Mouse (Mus musculus) hindbrain, embryonic 11.5 days (tissue): ENCODE measurements around the gene Gpr135. TPM values are rescaled to one million over a fixed set of nuclear protein-coding genes. Genes with fewer than 3 reads are reported as not detected.
"Not testable (repeated sequence)": the region's sequence is repeated elsewhere in the genome, so short reads cannot be mapped to it uniquely, and the experiment has no call there.

Experiments
- ATAC-seq: fragments of 200-750 bp; cut with Nextera tagmentation; 2 replicates; pipeline ENCODE4 v1.8.0; 2017; ENCODE audit warnings: mild to moderate bottlenecking, moderate TSS enrichment, moderate library complexity; ENCODE audit not compliant: low FRiP score
- DNase-seq: peaks from one replicate; pipeline ENCODE4 v3.0.0-alpha.2; 2015; ENCODE audit warnings: low spot score
- H3K27ac ChIP-seq: fragments of 300-500 bp; sonication (generic); 2 replicates; pipeline ENCODE4 v1.5.1; 2014; ENCODE audit warnings: mild to moderate bottlenecking, low read depth, low read length
- H3K27me3 ChIP-seq: fragments of 300-500 bp; sonication (generic); 2 replicates; pipeline ENCODE4 v1.6.1; 2014; ENCODE audit warnings: mild to moderate bottlenecking, low read length, moderate library complexity, mixed read lengths; ENCODE audit not compliant: control insufficient read depth, insufficient read depth
- H3K36me3 ChIP-seq: fragments of 300-500 bp; sonication (generic); 2 replicates; pipeline ENCODE4 v1.6.1; 2014; ENCODE audit warnings: mild to moderate bottlenecking, low read length, moderate library complexity, mixed read lengths; ENCODE audit not compliant: control insufficient read depth, insufficient read depth
- H3K4me1 ChIP-seq: fragments of 300-500 bp; sonication (generic); replicated peaks from 2 replicates; pipeline ENCODE4 v1.6.1; 2014; ENCODE audit warnings: low read length, mixed read lengths; ENCODE audit not compliant: control insufficient read depth, insufficient read depth
- H3K4me2 ChIP-seq: fragments of 300-500 bp; sonication (generic); replicated peaks from 2 replicates; pipeline ENCODE4 v1.6.1; 2014; ENCODE audit warnings: mild to moderate bottlenecking, low read depth, low read length
- H3K4me3 ChIP-seq: fragments of 300-500 bp; sonication (generic); 2 replicates; pipeline ENCODE4 v1.5.1; 2014; ENCODE audit warnings: low read depth, low read length
- H3K9ac ChIP-seq: fragments of 300-500 bp; sonication (generic); 2 replicates; pipeline ENCODE4 v1.6.1; 2014; ENCODE audit warnings: low read depth, low read length
- H3K9me3 ChIP-seq: fragments of 300-500 bp; sonication (generic); 2 replicates; pipeline ENCODE4 v1.6.1; 2016; ENCODE audit warnings: low read length; ENCODE audit not compliant: control insufficient read depth
- WGBS: fragments of 180-500 bp; shearing (Covaris S2); extraction: QIAGEN DNeasy Blood & Tissue Kit; methylation state at CpG from one replicate; pipeline ENCODE4 v1.1.7; 2014; 5-methylcytosine and 5-hydroxymethylcytosine counted together
- polyA plus RNA-seq: library from polyadenylated mRNA; unstranded; fragments of >200 nt; fragmentation: Nextera tagmentation; extraction: Ambion mirVana; gene quantifications from 2 replicates; pipeline ENCODE4 v1.2.1, GENCODE M21; 2014

Gene Gpr135
- polyA plus RNA-seq, 1 experiment from 2014 or later: 1.1 TPM

GRCm38 (mm10) chr12:72069626-72070326, 1.1 kb downstream of the Gpr135 start:
- H3K27me3 ChIP-seq: peaks cover 5% of the 10 kb centered on the region; the same call in 1 of the 2 replicates
- peak overlapping the region; percentile 65 for H3K27ac ChIP-seq
- peak overlapping the region; percentile 71 for H3K9ac ChIP-seq
- WGBS: 3% methylated on average over 40 of the region's 40 CpGs
- no peaks in the 10 kb centered on the region for H3K36me3 ChIP-seq
- H3K4me2 ChIP-seq: peak overlapping the region; percentile 99
- DNase-seq (no peak), ATAC-seq (peak; percentile 29)
- H3K4me3 ChIP-seq: peak overlapping the region; percentile 65
- H3K9me3 ChIP-seq: no peaks in the 10 kb centered on the region
- H3K4me1 ChIP-seq: peaks cover 5% of the 10 kb centered on the region; the same call in 1 of the 2 replicates

GRCm38 (mm10) chr12:72057780-72058179, 13.1 kb downstream of the Gpr135 start:
- no peak for DNase-seq
- H3K36me3 ChIP-seq: no peaks in the 10 kb centered on the region
- H3K27ac ChIP-seq: no peak overlapping the region
- ATAC-seq: no peak
- 92% methylated on average over 1 of the region's 1 CpGs for WGBS
- no peak overlapping the region for H3K4me2 ChIP-seq
- H3K27me3 ChIP-seq: no peaks in the 10 kb centered on the region
- no peaks in the 10 kb centered on the region for H3K9me3 ChIP-seq
- no peak overlapping the region for H3K4me3 ChIP-seq
- no peaks in the 10 kb centered on the region for H3K4me1 ChIP-seq
- H3K9ac ChIP-seq: no peak overlapping the region

GRCm38 (mm10) chr12:72053851-72054250, 17.1 kb downstream of the Gpr135 start:
- Histone ChIP-seq H3K9me3 (no peaks in the 10 kb centered on the region), H3K4me1 (no peaks in the 10 kb centered on the region), H3K4me3 (no peak overlapping the region), H3K27ac (no peak overlapping the region), H3K4me2 (no peak overlapping the region), H3K27me3 (no peaks in the 10 kb centered on the region), H3K9ac (no peak overlapping the region), H3K36me3 (no peaks in the 10 kb centered on the region)
- DNase-seq (no peak), ATAC-seq (no peak)
- 52% methylated on average over 6 of the region's 6 CpGs for WGBS

GRCm38 (mm10) chr12:72053303-72053702, 17.6 kb downstream of the Gpr135 start:
- no peak overlapping the region for H3K4me3 ChIP-seq

GRCm38 (mm10) chr12:72052571-72052970, 18.4 kb downstream of the Gpr135 start:
- no peak for DNase-seq

More at GRCm38 (mm10) chr12:72053303-72053702, 17.6 kb downstream of the Gpr135 start:
- no peak overlapping the region for H3K27ac ChIP-seq
- DNase-seq (peak; percentile 52), ATAC-seq (no peak)
- H3K27me3 ChIP-seq: no peaks in the 10 kb centered on the region
- WGBS: 50% methylated on average over 6 of the region's 6 CpGs
- H3K9ac ChIP-seq: no peak overlapping the region
- no peak overlapping the region for H3K4me2 ChIP-seq
- no peaks in the 10 kb centered on the region for H3K4me1 ChIP-seq
- H3K36me3 ChIP-seq: no peaks in the 10 kb centered on the region
- no peaks in the 10 kb centered on the region for H3K9me3 ChIP-seq

GRCm38 (mm10) chr12:72050821-72051220, 20.1 kb downstream of the Gpr135 start:
- no peaks in the 10 kb centered on the region for H3K9me3 ChIP-seq
- no peak overlapping the region for H3K4me2 ChIP-seq
- no peak overlapping the region for H3K9ac ChIP-seq
- DNase-seq (no peak), ATAC-seq (no peak)
- WGBS: 83% methylated on average over 4 of the region's 4 CpGs
- no peaks in the 10 kb centered on the region for H3K27me3 ChIP-seq
- H3K4me3 ChIP-seq: no peak overlapping the region
- no peaks in the 10 kb centered on the region for H3K4me1 ChIP-seq
- H3K27ac ChIP-seq: no peak overlapping the region
- H3K36me3 ChIP-seq: no peaks in the 10 kb centered on the region

More at GRCm38 (mm10) chr12:72052571-72052970, 18.4 kb downstream of the Gpr135 start:
- no peaks in the 10 kb centered on the region for H3K9me3 ChIP-seq
- no peaks in the 10 kb centered on the region for H3K4me1 ChIP-seq
- no peaks in the 10 kb centered on the region for H3K27me3 ChIP-seq
- no peak overlapping the region for H3K27ac ChIP-seq
- ATAC-seq: no peak
- no peaks in the 10 kb centered on the region for H3K36me3 ChIP-seq
- no peak overlapping the region for H3K4me3 ChIP-seq
- H3K9ac ChIP-seq: no peak overlapping the region
- 83% methylated on average over 6 of the region's 6 CpGs for WGBS
- H3K4me2 ChIP-seq: no peak overlapping the region

- H3K9ac ChIP-seq, H3K4me3 ChIP-seq, DNase-seq, H3K27ac ChIP-seq, H3K27me3 ChIP-seq, H3K36me3 ChIP-seq, ATAC-seq, H3K4me2 ChIP-seq, H3K4me1 ChIP-seq, H3K9me3 ChIP-seq: not testable (repeated sequence)
- WGBS: 94% methylated on average over 5 of the region's 5 CpGs
These were observed 20.8 kb downstream of the Gpr135 start for GRCm38 (mm10) chr12:72050156-72050555.

GRCm38 (mm10) chr12:72047513-72047912, 23.4 kb downstream of the Gpr135 start:
- Histone ChIP-seq H3K9me3 (no peaks in the 10 kb centered on the region), H3K4me2 (no peak overlapping the region), H3K9ac (no peak overlapping the region), H3K36me3 (no peaks in the 10 kb centered on the region), H3K4me1 (no peaks in the 10 kb centered on the region), H3K4me3 (no peak overlapping the region), H3K27me3 (no peaks in the 10 kb centered on the region), H3K27ac (no peak overlapping the region)
- ATAC-seq (no peak), DNase-seq (peak; percentile 15)
- 14% methylated on average over 2 of the region's 2 CpGs for WGBS

- DNase-seq (no peak), ATAC-seq (no peak)
- H3K27ac ChIP-seq: no peak overlapping the region
- WGBS: 98% methylated on average over 3 of the region's 3 CpGs
- no peaks in the 10 kb centered on the region for H3K27me3 ChIP-seq
- H3K9ac ChIP-seq: no peak overlapping the region
- no peaks in the 10 kb centered on the region for H3K4me1 ChIP-seq
- no peaks in the 10 kb centered on the region for H3K9me3 ChIP-seq
- H3K4me2 ChIP-seq: no peak overlapping the region
- no peak overlapping the region for H3K4me3 ChIP-seq
- no peaks in the 10 kb centered on the region for H3K36me3 ChIP-seq
These were observed 29.7 kb downstream of the Gpr135 start for GRCm38 (mm10) chr12:72041238-72041637.
